Mouse (Mus musculus) central nervous system, embryonic 14 days (tissue): ENCODE data around the gene Zfp90. TPM values are rescaled to one million over a fixed set of nuclear protein-coding genes. Genes with fewer than 3 reads are reported as not detected.

Experiments used
- polyA plus RNA-seq: library from polyadenylated mRNA; depleted of rRNA; stranded (reverse); fragments of >200 nt; gene quantifications from 2 replicates; pipeline ENCODE4 v1.2.3, GENCODE M21; 2012; rRNA removed

Zfp90 gene
- 33.6 and 35.8 TPM in 2 replicates for polyA plus RNA-seq

DNA sequence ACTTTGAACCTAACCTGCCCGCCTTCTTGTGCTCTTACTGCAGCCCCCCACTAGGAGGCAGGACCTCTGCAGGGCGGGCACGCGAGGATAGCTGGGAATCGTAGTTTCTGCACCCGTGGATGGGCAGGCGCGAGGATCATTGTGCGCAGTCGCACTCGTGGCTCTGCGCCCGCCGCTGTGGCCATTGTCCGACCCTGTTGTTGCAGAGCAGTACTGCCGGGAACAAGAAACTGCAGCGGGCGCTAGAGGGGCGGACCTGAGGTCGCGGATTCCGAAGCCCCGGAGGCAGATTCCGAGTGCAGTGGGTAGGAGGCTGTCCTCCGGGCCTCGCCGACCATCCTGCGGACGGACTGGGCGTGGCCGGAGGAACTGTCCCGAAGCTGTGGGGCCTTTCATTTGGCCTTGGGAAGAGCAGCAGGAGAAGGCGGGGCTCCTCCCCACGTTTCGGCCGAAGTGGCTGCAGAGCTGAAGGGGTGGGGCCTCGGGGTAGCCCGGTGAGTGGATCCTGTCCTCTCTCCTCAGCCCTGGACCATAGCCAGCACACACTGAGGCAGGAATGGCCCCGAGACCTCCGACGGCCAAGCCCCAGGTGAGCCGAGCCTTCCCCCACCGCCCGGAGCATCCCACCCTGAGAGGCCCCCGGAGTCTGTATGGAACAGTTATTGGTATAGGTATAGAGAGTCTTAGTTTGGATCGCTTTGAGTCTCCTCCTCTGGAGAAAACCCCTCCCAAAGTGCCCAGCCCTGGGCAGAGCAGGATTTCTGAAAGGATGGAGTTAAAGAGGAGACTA, at the start of gene Zfp90:
Gene Zfp90 (plus strand): TSS at position 146 of the 790 bp plus-strand sequence.

Other genes starting within 250 kb of the Zfp90 start
- gene Slc7a6, start 246.5 kb upstream of the Zfp90 start, polyA plus RNA-seq, result 50.0 and 55.4 TPM in 2 replicates
- gene Slc7a6os, start 204.4 kb upstream of the Zfp90 start, polyA plus RNA-seq, result 48.8 and 51.3 TPM in 2 replicates
- gene Prmt7, start 204.4 kb upstream of the Zfp90 start, polyA plus RNA-seq, result 37.7 and 42.5 TPM in 2 replicates
- 29.5 and 31.8 TPM in 2 replicates for gene Smpd3, start 77.3 kb upstream of the Zfp90 start, polyA plus RNA-seq
- not detected in 2 replicates for gene 6030452D12Rik, start 85.2 kb downstream of the Zfp90 start, polyA plus RNA-seq
- 3.2 and 7.5 TPM in 2 replicates for gene Cdh3, start 95.6 kb downstream of the Zfp90 start, polyA plus RNA-seq
- gene Gm10073, start 158.1 kb downstream of the Zfp90 start, polyA plus RNA-seq, result 12.8 and 19.9 TPM in 2 replicates
- gene Cdh1, start 188.0 kb downstream of the Zfp90 start, polyA plus RNA-seq, result 2.4 and 7.2 TPM in 2 replicates